Mouse (Mus musculus) limb, embryonic 15.5 days (tissue): ENCODE measurements at regions not wholly inside any gene's neighbourhood (a gene's known extent, or its start where the extent isn't known, plus 50 kb on each side); places are given as distances from the start of the nearest gene placed in this dataset.

Experiments used
- ATAC-seq: fragments of 200-750 bp; cut with Nextera tagmentation; 2 replicates; pipeline ENCODE4 v1.8.0; 2017; ENCODE audit warnings: low read depth, moderate TSS enrichment; ENCODE audit not compliant: insufficient number of reproducible peaks, low FRiP score, low TSS enrichment
- H3K27ac ChIP-seq: fragments of 300-500 bp; sonication (generic); 2 replicates; pipeline ENCODE4 v1.5.1; 2015; ENCODE audit warnings: moderate library complexity, mild to moderate bottlenecking, inconsistent platforms
- H3K27me3 ChIP-seq: fragments of 300-500 bp; sonication (generic); 2 replicates; pipeline ENCODE4 v1.6.1; 2015; ENCODE audit warnings: inconsistent platforms
- H3K36me3 ChIP-seq: fragments of 300-500 bp; sonication (generic); 2 replicates; pipeline ENCODE4 v1.6.1; 2015; ENCODE audit warnings: inconsistent platforms
- H3K4me1 ChIP-seq: fragments of 300-500 bp; sonication (generic); 2 replicates; pipeline ENCODE4 v1.6.1; 2015; ENCODE audit warnings: inconsistent platforms
- H3K4me2 ChIP-seq: fragments of 300-500 bp; sonication (generic); 2 replicates; pipeline ENCODE4 v1.6.1; 2015; ENCODE audit warnings: mild to moderate bottlenecking, inconsistent platforms
- H3K4me3 ChIP-seq: fragments of 300-500 bp; sonication (generic); 2 replicates; pipeline ENCODE4 v1.5.1; 2015; ENCODE audit warnings: mild to moderate bottlenecking, inconsistent platforms
- H3K9ac ChIP-seq: fragments of 300-500 bp; sonication (generic); 2 replicates; pipeline ENCODE4 v1.6.1; 2015; ENCODE audit warnings: inconsistent platforms
- H3K9me3 ChIP-seq: fragments of 300-500 bp; sonication (generic); 2 replicates; pipeline ENCODE4 v1.6.1; 2016; ENCODE audit warnings: inconsistent platforms
- WGBS: fragments of 180-500 bp; shearing (Covaris S2); methylation state at CpG from one replicate; pipeline ENCODE4 v1.1.7; 2015; 5-methylcytosine and 5-hydroxymethylcytosine counted together

- Histone ChIP-seq H3K4me3 (no peak overlapping the region), H3K4me1 (no peaks in the 10 kb centered on the region), H3K36me3 (no peaks in the 10 kb centered on the region), H3K9me3 (no peaks in the 10 kb centered on the region), H3K9ac (no peak overlapping the region), H3K27ac (no peak overlapping the region), H3K27me3 (no peaks in the 10 kb centered on the region), H3K4me2 (no peak overlapping the region)
- no peak for ATAC-seq
- 89% methylated on average over 7 of the region's 7 CpGs for WGBS
Observed at GRCm38 (mm10) chr17:79414006-79414405, 59.1 kb upstream of the Cdc42ep3 start.

- Histone ChIP-seq H3K27me3 (no peaks in the 10 kb centered on the region), H3K9me3 (no peaks in the 10 kb centered on the region), H3K4me2 (no peak overlapping the region), H3K9ac (no peak overlapping the region), H3K4me1 (no peaks in the 10 kb centered on the region), H3K4me3 (no peak overlapping the region), H3K27ac (no peak overlapping the region), H3K36me3 (no peaks in the 10 kb centered on the region)
- no peak for ATAC-seq
- WGBS, result 96% methylated on average over 1 of the region's 1 CpGs
Observed at GRCm38 (mm10) chr17:79417953-79418352, 63.1 kb upstream of the Cdc42ep3 start.

DNA sequence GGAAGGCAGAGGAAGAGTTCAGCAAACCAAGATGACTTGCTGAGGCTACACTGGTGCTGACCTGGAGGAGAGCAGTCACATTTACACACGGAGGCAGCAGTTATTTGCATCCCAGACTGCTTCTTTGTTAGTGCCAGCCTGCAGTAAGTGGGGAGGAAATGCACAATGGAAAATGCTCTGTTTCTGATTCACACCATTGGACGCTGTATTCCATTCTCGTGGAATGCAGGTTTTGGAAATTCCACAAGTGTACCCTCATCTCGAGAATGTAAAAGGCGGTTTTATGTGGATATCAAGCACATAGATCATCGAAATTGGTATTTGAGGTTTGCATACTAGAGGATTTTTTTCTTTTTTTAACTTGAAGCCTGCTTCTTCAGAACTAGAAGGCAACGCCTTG, 66.7 kb upstream of the Cdc42ep3 start:
- no peaks in the 10 kb centered on the region for H3K4me1 ChIP-seq
- no peak overlapping the region for H3K4me2 ChIP-seq
- no peak for ATAC-seq
- H3K9ac ChIP-seq, result no peak overlapping the region
- H3K4me3 ChIP-seq, result no peak overlapping the region
- H3K9me3 ChIP-seq, result no peaks in the 10 kb centered on the region
- 51% methylated on average over 7 of the region's 7 CpGs for WGBS
- no peaks in the 10 kb centered on the region for H3K36me3 ChIP-seq
- H3K27ac ChIP-seq, result no peak overlapping the region
- no peaks in the 10 kb centered on the region for H3K27me3 ChIP-seq

DNA sequence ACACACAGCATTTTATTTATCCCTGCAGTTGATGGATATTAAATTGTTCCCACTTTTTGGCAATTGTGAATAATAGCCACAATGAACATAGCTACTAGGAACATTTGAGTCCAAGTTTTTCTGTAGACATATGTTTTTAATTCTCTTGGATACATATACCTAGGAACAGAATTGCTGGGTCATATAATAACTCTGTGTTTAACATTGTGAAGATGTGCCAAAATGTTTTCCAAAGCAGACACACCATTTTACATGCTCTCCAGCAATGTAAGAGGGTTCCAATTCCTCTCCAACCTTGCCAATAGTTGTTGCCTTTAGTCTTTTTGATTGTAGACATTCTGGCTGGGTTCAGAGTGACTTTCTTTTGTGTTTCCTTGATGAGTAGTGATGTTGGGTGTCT, 84.3 kb upstream of the Cdc42ep3 start:
- Histone ChIP-seq H3K9ac (no peak overlapping the region), H3K4me3 (no peak overlapping the region)
- ATAC-seq, result peak; percentile 58; the same call in 1 of the 2 replicates

GRCm38 (mm10) chr17:79442507-79443115, 87.7 kb upstream of the Cdc42ep3 start:
- WGBS, result 76% methylated on average over 3 of the region's 3 CpGs
- Histone ChIP-seq H3K27me3 (no peaks in the 10 kb centered on the region), H3K4me1 (no peaks in the 10 kb centered on the region), H3K27ac (no peak overlapping the region), H3K9me3 (no peaks in the 10 kb centered on the region), H3K36me3 (no peaks in the 10 kb centered on the region), H3K4me2 (no peak overlapping the region), H3K4me3 (no peak overlapping the region), H3K9ac (no peak overlapping the region)
- no peak for ATAC-seq

More for the DNA sequence above, 84.3 kb upstream of the Cdc42ep3 start:
- Histone ChIP-seq H3K9me3 (no peaks in the 10 kb centered on the region), H3K27ac (no peak overlapping the region), H3K4me2 (no peak overlapping the region), H3K36me3 (no peaks in the 10 kb centered on the region), H3K4me1 (no peaks in the 10 kb centered on the region), H3K27me3 (no peaks in the 10 kb centered on the region)

DNA sequence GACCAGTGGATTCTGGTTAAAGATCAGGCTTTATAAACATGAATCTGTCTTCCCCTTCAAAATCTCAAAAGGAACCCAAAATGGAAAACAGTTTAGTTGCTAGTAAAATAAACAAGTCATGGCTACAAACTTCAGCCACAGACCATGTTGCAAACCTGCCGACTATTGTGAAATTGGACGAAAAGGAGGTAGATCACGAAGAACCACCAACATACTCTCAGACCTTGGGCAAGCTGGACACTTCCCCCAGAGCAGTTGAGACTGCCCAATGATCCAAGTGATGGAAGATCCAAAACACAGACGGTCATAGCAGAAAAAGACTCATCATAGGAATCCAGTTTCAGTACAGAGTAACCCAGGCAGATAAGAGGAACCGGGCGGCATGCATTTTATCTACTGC, 92.3 kb upstream of the Cdc42ep3 start:
- no peak overlapping the region for H3K27ac ChIP-seq
- 91% methylated on average over 6 of the region's 6 CpGs for WGBS
- no peaks in the 10 kb centered on the region for H3K27me3 ChIP-seq
- H3K9me3 ChIP-seq, result no peaks in the 10 kb centered on the region
- H3K4me3 ChIP-seq, result no peak overlapping the region
- H3K36me3 ChIP-seq, result no peaks in the 10 kb centered on the region
- no peak overlapping the region for H3K9ac ChIP-seq
- H3K4me2 ChIP-seq, result no peak overlapping the region
- 0 out of 2 replicates have a peak, but pooled peaks cover 2% of the 10 kb centered on the region for H3K4me1 ChIP-seq
- ATAC-seq, result no peak

GRCm38 (mm10) chr17:79451141-79451860, 96.4 kb upstream of the Cdc42ep3 start:
- Histone ChIP-seq H3K9me3 (no peaks in the 10 kb centered on the region), H3K9ac (no peak overlapping the region), H3K4me1 (peaks cover 20% of the 10 kb centered on the region), H3K4me3 (no peak overlapping the region), H3K36me3 (no peaks in the 10 kb centered on the region), H3K4me2 (no peak overlapping the region), H3K27ac (no peak overlapping the region), H3K27me3 (no peaks in the 10 kb centered on the region)
- WGBS, result 26% methylated on average over 12 of the region's 12 CpGs
- no peak for ATAC-seq

DNA sequence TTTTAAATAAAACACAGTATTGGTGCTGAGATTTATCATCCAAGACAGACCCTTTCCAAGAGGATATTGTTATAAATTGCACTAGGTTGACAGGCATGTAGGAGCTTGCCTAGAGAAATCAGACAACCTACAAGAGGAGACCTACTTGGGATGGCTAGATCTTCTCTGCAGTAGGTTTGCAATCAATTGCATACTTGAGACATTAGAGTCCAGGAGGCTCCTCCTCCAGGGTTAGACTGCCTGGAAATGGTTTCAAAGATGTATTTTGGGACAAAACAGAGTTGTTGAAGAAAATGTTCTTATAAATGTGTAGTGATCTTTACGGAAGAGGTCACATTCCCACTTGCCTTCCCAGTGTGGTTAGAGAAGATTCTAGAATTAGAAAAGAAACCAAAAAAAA, 98.9 kb upstream of the Cdc42ep3 start:
- Histone ChIP-seq H3K4me1 (peaks cover 23% of the 10 kb centered on the region), H3K4me3 (no peak overlapping the region), H3K27ac (no peak overlapping the region), H3K9ac (no peak overlapping the region), H3K9me3 (no peaks in the 10 kb centered on the region), H3K36me3 (no peaks in the 10 kb centered on the region), H3K27me3 (no peaks in the 10 kb centered on the region), H3K4me2 (no peak overlapping the region)
- no peak for ATAC-seq
- 84% methylated on average over 1 of the region's 1 CpGs for WGBS

DNA sequence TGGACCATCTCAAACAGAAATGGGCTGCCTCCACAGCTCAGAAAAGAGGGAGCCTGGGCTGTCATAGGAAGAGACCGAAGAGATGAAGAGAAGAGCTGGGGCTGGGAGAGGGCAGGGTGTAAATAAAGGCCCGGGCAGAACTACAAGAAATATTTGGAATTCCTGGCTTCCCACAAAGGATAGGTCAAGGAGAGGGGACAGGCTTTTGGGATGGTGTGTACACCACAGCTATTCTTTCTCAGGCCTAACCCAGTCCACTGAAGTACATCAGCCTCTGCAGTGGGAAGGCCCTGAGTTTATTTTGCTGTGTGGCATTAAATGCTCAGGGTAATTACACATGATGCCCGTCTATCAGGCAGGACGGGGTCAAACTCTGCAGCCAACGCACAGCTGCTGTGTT, 99.6 kb upstream of the Cdc42ep3 start:
- 30% methylated on average over 5 of the region's 5 CpGs for WGBS

DNA sequence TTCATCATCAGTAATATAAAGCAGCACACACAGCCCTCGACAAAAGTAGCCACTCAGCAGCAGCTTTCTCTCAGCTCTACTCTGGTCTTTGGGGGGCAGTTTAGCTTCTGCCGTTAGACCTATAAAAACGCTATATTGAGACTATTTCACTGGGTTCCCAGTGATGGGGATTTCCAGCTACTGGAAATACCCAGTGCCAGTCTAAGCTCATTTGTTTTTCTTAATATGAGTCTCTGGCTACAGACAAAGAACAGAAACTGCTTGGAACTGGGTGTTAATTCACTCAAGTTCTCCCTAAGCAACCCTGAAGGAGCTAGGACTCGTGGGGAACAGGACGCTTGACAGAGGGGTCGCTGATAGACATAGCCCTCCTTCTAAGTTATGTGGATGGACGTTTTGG, 100.3 kb upstream of the Cdc42ep3 start:
- peaks cover 23% of the 10 kb centered on the region for H3K4me1 ChIP-seq
- no peak overlapping the region for H3K9ac ChIP-seq
- WGBS, result 48% methylated on average over 7 of the region's 7 CpGs
- H3K27ac ChIP-seq, result no peak overlapping the region
- no peaks in the 10 kb centered on the region for H3K27me3 ChIP-seq
- H3K4me3 ChIP-seq, result no peak overlapping the region
- H3K9me3 ChIP-seq, result no peaks in the 10 kb centered on the region
- no peak for ATAC-seq
- no peaks in the 10 kb centered on the region for H3K36me3 ChIP-seq
- H3K4me2 ChIP-seq, result no peak overlapping the region

More for the DNA sequence above, 99.6 kb upstream of the Cdc42ep3 start:
- Histone ChIP-seq H3K4me1 (peaks cover 23% of the 10 kb centered on the region), H3K27ac (peak overlapping the region; percentile 43; the same call in 1 of the 2 replicates), H3K9ac (no peak overlapping the region), H3K36me3 (no peaks in the 10 kb centered on the region), H3K9me3 (no peaks in the 10 kb centered on the region), H3K4me2 (no peak overlapping the region), H3K4me3 (no peak overlapping the region), H3K27me3 (no peaks in the 10 kb centered on the region)
- no peak for ATAC-seq

- Histone ChIP-seq H3K27me3 (no peaks in the 10 kb centered on the region), H3K4me3 (no peak overlapping the region), H3K27ac (no peak overlapping the region), H3K36me3 (no peaks in the 10 kb centered on the region), H3K9me3 (no peaks in the 10 kb centered on the region), H3K4me2 (no peak overlapping the region), H3K4me1 (peaks cover 23% of the 10 kb centered on the region), H3K9ac (no peak overlapping the region)
- ATAC-seq, result no peak
- WGBS, result 20% methylated on average over 5 of the region's 5 CpGs
Observed at GRCm38 (mm10) chr17:79457636-79458035, 102.7 kb upstream of the Cdc42ep3 start.

GRCm38 (mm10) chr17:79461681-79462091, 106.8 kb upstream of the Cdc42ep3 start:
- no peaks in the 10 kb centered on the region for H3K36me3 ChIP-seq
- H3K27me3 ChIP-seq, result no peaks in the 10 kb centered on the region
- H3K4me1 ChIP-seq, result peaks cover 5% of the 10 kb centered on the region; the same call in 1 of the 2 replicates
- no peak overlapping the region for H3K4me2 ChIP-seq
- no peak overlapping the region for H3K9ac ChIP-seq
- WGBS, result 50% methylated on average over 3 of the region's 3 CpGs
- H3K4me3 ChIP-seq, result no peak overlapping the region
- ATAC-seq, result no peak
- H3K27ac ChIP-seq, result no peak overlapping the region
- H3K9me3 ChIP-seq, result no peaks in the 10 kb centered on the region
